ENCODE assay signal across 10 mouse cellular contexts in genomic region chr8:57333795-57334551, GRCm38 (mm10). TPM values are rescaled to one million over a fixed set of nuclear protein-coding genes. Genes with fewer than 3 reads are reported as not detected.
DNase-seq lines count a peak whose midpoint lies in the region; ATAC-seq lines count a peak whose summit lies in the region.
"Had no signal": no experiment of that assay in that cellular context is flagged by ENCODE, and none has a peak within 500 bp of the region (broad histone marks: within the 10 kb centered on the region; RNA-seq: fewer than 3 reads in every experiment).

No protein-coding gene starts in this region.

- no peak for DNase-seq in kidney, adult 9 months
- DNase-seq in embryonic facial prominence, embryonic 11.5 days (ENCODE audit: low spot score): no peak
- DNase-seq in heart, postnatal 10 days: peak; percentile 72 to 75
- DNase-seq in gastrocnemius, postnatal 14 days: no peak
- DNase-seq in left cerebral cortex, postnatal 36 days (ENCODE audit: low spot score in 2 of 2): no peak
- no peak for DNase-seq in spleen, postnatal 10 days (ENCODE audit: low spot score in 2 of 2)

- peak overlapping the region; percentile 22; the same call in 1 of the 2 replicates for H3K4me2 ChIP-seq in kidney, embryonic 16.5 days (replicated peaks; ENCODE audit: low read depth, low read length)
- peak overlapping the region; percentile 29 for H3K4me2 ChIP-seq in embryonic facial prominence, embryonic 11.5 days (ENCODE audit: low read depth, low read length)
- no peak overlapping the region for H3K4me2 ChIP-seq in midbrain, embryonic 12.5 days (replicated peaks)
- H3K4me2 ChIP-seq: liver, embryonic 15.5 days had no signal

- peaks cover 99% of the 10 kb centered on the region for H3K27me3 ChIP-seq in kidney, embryonic 16.5 days (ENCODE audit: insufficient read depth, low read length)
- H3K27me3 ChIP-seq in embryonic facial prominence, embryonic 11.5 days (ENCODE audit: control insufficient read depth, insufficient read depth, low read length): peaks cover 53% of the 10 kb centered on the region
- H3K27me3 ChIP-seq in midbrain, embryonic 12.5 days: peaks cover 99% of the 10 kb centered on the region

- intact Hi-C loops in heart, postnatal 10 days (cut with DNase I): loop anchor here (5.0 to 10.0 kb wide), 4 partner anchors 452 to 779 kb away; partner anchors contain the start of genes Cep44 and Fbxo8
- intact Hi-C loops in gastrocnemius, postnatal 14 days (cut with DNase I; ENCODE audit: low total_unique reads): no loop called here
- intact Hi-C loops in left cerebral cortex, postnatal 36 days (cut with DNase I): loop anchor here (5.0 to 10.0 kb wide), 2 partner anchors 449 to 652 kb away; no protein-coding TSS in a partner anchor

- peaks cover 9% of the 10 kb centered on the region; the same call in 1 of the 2 replicates for H3K4me1 ChIP-seq in kidney, embryonic 16.5 days (ENCODE audit: insufficient read depth, low read length)
- peaks cover 3% of the 10 kb centered on the region; the same call in 1 of the 2 replicates for H3K4me1 ChIP-seq in embryonic facial prominence, embryonic 11.5 days (ENCODE audit: control insufficient read depth, insufficient read depth, low read length)
- H3K4me1 ChIP-seq in midbrain, embryonic 12.5 days: peaks cover 6% of the 10 kb centered on the region
- H3K4me1 ChIP-seq: liver, embryonic 15.5 days had no signal

- no peaks in the 10 kb centered on the region for H3K9me3 ChIP-seq in kidney, embryonic 16.5 days (ENCODE audit: low read length)
- no peaks in the 10 kb centered on the region for H3K9me3 ChIP-seq in embryonic facial prominence, embryonic 11.5 days (replicated peaks; ENCODE audit: control insufficient read depth, low read length)
- H3K9me3 ChIP-seq in midbrain, embryonic 12.5 days: no peaks in the 10 kb centered on the region
- H3K9me3 ChIP-seq: liver, embryonic 15.5 days had no signal

- no peak overlapping the region for H3K27ac ChIP-seq in kidney, embryonic 16.5 days (ENCODE audit: low read length)
- H3K27ac ChIP-seq in embryonic facial prominence, embryonic 11.5 days (replicated peaks; ENCODE audit: low read depth, low read length): peak overlapping the region; percentile 57
- H3K27ac ChIP-seq in midbrain, embryonic 12.5 days (replicated peaks): no peak overlapping the region
- H3K27ac ChIP-seq: liver, embryonic 15.5 days had no signal

- H3K4me3 ChIP-seq in kidney, embryonic 16.5 days (ENCODE audit: low read length): peak overlapping the region; percentile 9; the same call in 1 of the 2 replicates
- H3K4me3 ChIP-seq in embryonic facial prominence, embryonic 11.5 days (ENCODE audit: low read depth, low read length): peak overlapping the region; percentile 22
- no peak overlapping the region for H3K4me3 ChIP-seq in midbrain, embryonic 12.5 days
- H3K4me3 ChIP-seq: liver, embryonic 15.5 days had no signal

- peak; percentile 66; the same call in 1 of the 2 replicates for ATAC-seq in kidney, embryonic 16.5 days (ENCODE audit: low FRiP score, low TSS enrichment)
- 0 out of 2 replicates have a peak, but pooled peaks have one; percentile 26 for ATAC-seq in embryonic facial prominence, embryonic 11.5 days (replicated peaks; ENCODE audit: insufficient number of reproducible peaks, low FRiP score, low TSS enrichment, low read depth)
- ATAC-seq in midbrain, embryonic 12.5 days (ENCODE audit: low FRiP score, low read depth): peak; percentile 57

- H3K9ac ChIP-seq in kidney, embryonic 16.5 days (replicated peaks; ENCODE audit: low read length): no peak overlapping the region
- peak overlapping the region; percentile 52 for H3K9ac ChIP-seq in embryonic facial prominence, embryonic 11.5 days (replicated peaks; ENCODE audit: low read length)
- H3K9ac ChIP-seq in midbrain, embryonic 12.5 days (replicated peaks): no peak overlapping the region
- H3K9ac ChIP-seq: liver, embryonic 15.5 days had no signal

- H3K36me3 ChIP-seq in kidney, embryonic 16.5 days (ENCODE audit: insufficient read depth, low read length): no peaks in the 10 kb centered on the region
- H3K36me3 ChIP-seq in embryonic facial prominence, embryonic 11.5 days (replicated peaks; ENCODE audit: control insufficient read depth, insufficient read depth, low read depth, low read length): no peaks in the 10 kb centered on the region
- no peaks in the 10 kb centered on the region for H3K36me3 ChIP-seq in midbrain, embryonic 12.5 days
- H3K36me3 ChIP-seq: liver, embryonic 15.5 days had no signal

- WGBS in kidney, embryonic 16.5 days: under 1% methylated on average over 41 of the region's 41 CpGs
- WGBS in embryonic facial prominence, embryonic 11.5 days: under 1% methylated on average over 41 of the region's 41 CpGs
- WGBS in midbrain, embryonic 12.5 days: under 1% methylated on average over 41 of the region's 41 CpGs

RNA-seq across cellular contexts. Expression of gene Hand2, which starts 13.2 kb away (rescaled TPM):
- 0.25 and 0.62 TPM in 2 replicates for polyA plus RNA-seq in kidney, embryonic 16.5 days (2015; fragmentation: Nextera tagmentation; extraction: Ambion mirVana)
- 8.3 and 8.7 TPM in 2 replicates for polyA plus RNA-seq in embryonic facial prominence, embryonic 11.5 days (2014; fragmentation: Nextera tagmentation; extraction: Ambion mirVana)
- total RNA-seq in heart, postnatal 10 days (2021): 10 to 100 TPM; 52.5 to 58.9 TPM
- not detected in 2 replicates for polyA plus RNA-seq in midbrain, embryonic 12.5 days (2016; fragmentation: Nextera tagmentation; extraction: Ambion mirVana)
- under 1 TPM; 0.29 to 0.47 TPM for total RNA-seq in gastrocnemius, postnatal 14 days (2021)
- not detected for total RNA-seq in left cerebral cortex, postnatal 36 days (2021)
- polyA plus RNA-seq: cortical plate, adult 2 months had no signal

Comparison
In these comparisons a context has a peak if more than half of its experiments do, and no peak if none do; other contexts are left out.
1. DNase-seq: peak in heart, postnatal 10 days (2 of 2); none in kidney, adult 9 months (single experiment), embryonic facial prominence, embryonic 11.5 days (single experiment), gastrocnemius, postnatal 14 days (single experiment), left cerebral cortex, postnatal 36 days (0 of 2) and spleen, postnatal 10 days (0 of 2).
2. RNA of gene Hand2, which starts 13.2 kb away (total RNA-seq): 52.5 to 58.9 TPM in heart, postnatal 10 days; 0.29 to 0.47 TPM in gastrocnemius, postnatal 14 days and not detected in left cerebral cortex, postnatal 36 days; every median in the first group is over 10 times any median in the second.
3. Peak in every context shown above with its lines, with median percentiles within 50 percentile points of each other: ATAC-seq.